Mouse (Mus musculus) limb, embryonic 14.5 days (tissue): Measurements from ENCODE around the gene Krt72. TPM values are rescaled to one million over a fixed set of nuclear protein-coding genes. Genes with fewer than 3 reads are reported as not detected.

Experiments used
- ATAC-seq: fragments of 200-750 bp; cut with Nextera tagmentation; 2 replicates; pipeline ENCODE4 v1.8.0; 2017; ENCODE audit warnings: low read depth, moderate number of reproducible peaks, moderate TSS enrichment; ENCODE audit not compliant: low FRiP score
- DNase-seq: peaks from one replicate; pipeline ENCODE4 v3.0.0-alpha.2; 2015; ENCODE audit warnings: low spot score
- H3K27ac ChIP-seq: fragments of 300-500 bp; sonication (generic); replicated peaks from 2 replicates; pipeline ENCODE4 v1.5.1; 2014; ENCODE audit warnings: low read depth, mild to moderate bottlenecking, low read length, moderate library complexity, mixed read lengths
- H3K27me3 ChIP-seq: fragments of 300-500 bp; sonication (generic); 2 replicates; pipeline ENCODE4 v1.6.1; 2014; ENCODE audit warnings: low read length, mixed read lengths; ENCODE audit not compliant: control insufficient read depth, insufficient read depth
- H3K36me3 ChIP-seq: fragments of 300-500 bp; sonication (generic); 2 replicates; pipeline ENCODE4 v1.6.1; 2014; ENCODE audit warnings: mild to moderate bottlenecking, low read length, moderate library complexity, mixed read lengths; ENCODE audit not compliant: control insufficient read depth, insufficient read depth
- H3K4me1 ChIP-seq: fragments of 300-500 bp; sonication (generic); 2 replicates; pipeline ENCODE4 v1.6.1; 2014; ENCODE audit warnings: antibody characterized with exemption, low read length, mixed read lengths; ENCODE audit not compliant: control insufficient read depth, insufficient read depth
- H3K4me2 ChIP-seq: fragments of 300-500 bp; sonication (generic); replicated peaks from 2 replicates; pipeline ENCODE4 v1.6.1; 2014; ENCODE audit warnings: low read depth, mild to moderate bottlenecking, low read length, moderate library complexity; ENCODE audit not compliant: severe bottlenecking
- H3K4me3 ChIP-seq: fragments of 300-500 bp; sonication (generic); replicated peaks from 2 replicates; pipeline ENCODE4 v1.5.1; 2014; ENCODE audit warnings: low read length
- H3K9ac ChIP-seq: fragments of 300-500 bp; sonication (generic); 2 replicates; pipeline ENCODE4 v1.6.1; 2014; ENCODE audit warnings: mild to moderate bottlenecking, low read depth, low read length, moderate library complexity; ENCODE audit not compliant: severe bottlenecking
- H3K9me3 ChIP-seq: fragments of 300-500 bp; sonication (generic); 2 replicates; pipeline ENCODE4 v1.6.1; 2016; ENCODE audit warnings: low read length; ENCODE audit not compliant: control insufficient read depth
- POLR2A ChIP-seq: fragments of 200-500 bp; IDR thresholded peaks from 2 replicates; pipeline ENCODE4 v1.8.0; 2012; ENCODE audit warnings: inconsistent platforms, mild to moderate bottlenecking, moderate library complexity, borderline replicate concordance; ENCODE audit not compliant: insufficient read depth, insufficient read length; ENCODE audit errors: extremely low read depth
- WGBS: fragments of 180-500 bp; shearing (Covaris S2); extraction: QIAGEN DNeasy Blood & Tissue Kit; methylation state at CpG from one replicate; pipeline ENCODE4 v1.1.7; 2014; 5-methylcytosine and 5-hydroxymethylcytosine counted together
- polyA plus RNA-seq, 2 experiments: library from polyadenylated mRNA; depleted of rRNA in 1 of 2; stranded (reverse) in 1 of 2; unstranded in 1 of 2; fragments of >200 nt; fragmentation: Nextera tagmentation in 1 of 2; extraction: Ambion mirVana in 1 of 2; gene quantifications; 2 replicates each; pipeline versions ENCODE4 v1.2.1 to v1.2.3; 2012 to 2014

The Krt72 gene
- polyA plus RNA-seq, 2 experiments = 0.36 to 1.0 TPM

DNA sequence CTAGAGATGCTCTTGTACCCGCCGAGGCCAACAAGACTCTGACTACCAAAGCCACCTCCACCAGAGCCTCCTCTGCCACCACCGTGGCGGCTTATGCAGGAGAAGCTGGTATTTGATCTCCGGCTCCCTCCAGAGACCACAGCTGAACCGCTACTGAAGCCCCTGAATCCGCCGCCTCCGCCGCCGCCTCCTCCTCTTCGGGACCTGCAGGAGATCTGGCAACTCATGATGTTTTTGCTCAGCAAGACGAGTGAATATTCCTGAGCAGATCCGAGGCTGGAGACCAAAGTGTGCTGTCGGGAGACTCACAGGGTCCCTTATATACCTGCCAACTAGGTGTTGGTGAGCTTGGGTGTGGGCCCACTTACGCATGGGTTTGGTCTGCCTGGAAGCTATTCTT lies 31.6 kb upstream of the Krt72 start, which contains the start of gene Krt2:
Gene Krt2 (minus strand): TSS at position 295 of the 400 bp plus-strand sequence.
- H3K9me3 ChIP-seq = no peaks in the 10 kb centered on the region

DNA sequence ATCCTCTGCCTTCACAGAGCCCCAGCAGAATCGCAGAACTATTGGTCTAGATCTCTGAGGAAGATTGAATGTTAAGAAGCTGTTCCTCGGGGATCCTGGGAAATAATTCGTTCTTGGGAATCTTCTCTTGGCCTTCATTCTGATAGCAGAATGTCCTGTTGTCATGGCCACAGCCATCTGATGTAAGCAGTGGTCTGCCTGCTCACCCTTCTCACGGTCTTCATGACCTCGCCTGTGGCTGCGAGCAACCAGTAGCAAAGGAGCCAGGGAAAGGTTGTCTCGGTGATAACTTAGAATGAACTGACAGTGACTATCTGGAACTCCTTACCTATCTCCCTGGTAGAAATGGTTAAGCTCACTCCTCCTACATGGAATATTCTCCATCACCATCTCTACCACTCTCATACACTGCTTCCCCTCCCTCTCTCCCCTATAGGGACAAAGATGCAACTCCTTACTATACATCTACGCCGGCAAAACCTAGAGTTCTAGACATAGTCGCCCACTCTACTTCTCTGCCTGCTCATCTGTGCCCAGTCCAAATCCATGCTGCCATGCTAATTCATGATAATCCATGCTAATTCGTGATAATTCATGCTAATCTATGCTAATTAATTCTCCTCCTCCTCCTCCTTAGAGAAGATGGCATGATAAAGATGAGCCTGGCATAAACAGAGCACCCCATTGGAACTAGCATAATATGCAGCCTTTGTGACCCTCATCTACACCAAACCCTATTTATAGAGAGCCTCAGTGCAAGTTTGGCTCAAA lies 17.0 kb upstream of the Krt72 start:
- no peaks in the 10 kb centered on the region for H3K4me1 ChIP-seq
- H3K9me3 ChIP-seq = no peaks in the 10 kb centered on the region
- ATAC-seq (no peak), DNase-seq (no peak)
- H3K36me3 ChIP-seq = no peaks in the 10 kb centered on the region
- WGBS = 85% methylated on average over 11 of the region's 11 CpGs
- no peak for TF ChIP-seq POLR2A
- H3K9ac ChIP-seq = no peak overlapping the region
- no peaks in the 10 kb centered on the region for H3K27me3 ChIP-seq
- no peak overlapping the region for H3K4me2 ChIP-seq
- no peak overlapping the region for H3K27ac ChIP-seq
- H3K4me3 ChIP-seq = no peak overlapping the region

More for the DNA sequence above, 31.6 kb upstream of the Krt72 start, which contains the start of gene Krt2:
- H3K4me1 ChIP-seq = no peaks in the 10 kb centered on the region
- no peak for ATAC-seq
- H3K27ac ChIP-seq = no peak within 1 kb of the TSS
- TF ChIP-seq POLR2A = no peak
- H3K4me2 ChIP-seq = no peak within 1 kb of the TSS
- DNase-seq = no peak
- no peaks in the 10 kb centered on the region for H3K36me3 ChIP-seq
- WGBS = 78% methylated on average over 16 of the region's 16 CpGs
- no peak within 1 kb of the TSS for H3K4me3 ChIP-seq
- H3K9ac ChIP-seq = no peak within 1 kb of the TSS
- no peaks in the 10 kb centered on the region for H3K27me3 ChIP-seq

DNA sequence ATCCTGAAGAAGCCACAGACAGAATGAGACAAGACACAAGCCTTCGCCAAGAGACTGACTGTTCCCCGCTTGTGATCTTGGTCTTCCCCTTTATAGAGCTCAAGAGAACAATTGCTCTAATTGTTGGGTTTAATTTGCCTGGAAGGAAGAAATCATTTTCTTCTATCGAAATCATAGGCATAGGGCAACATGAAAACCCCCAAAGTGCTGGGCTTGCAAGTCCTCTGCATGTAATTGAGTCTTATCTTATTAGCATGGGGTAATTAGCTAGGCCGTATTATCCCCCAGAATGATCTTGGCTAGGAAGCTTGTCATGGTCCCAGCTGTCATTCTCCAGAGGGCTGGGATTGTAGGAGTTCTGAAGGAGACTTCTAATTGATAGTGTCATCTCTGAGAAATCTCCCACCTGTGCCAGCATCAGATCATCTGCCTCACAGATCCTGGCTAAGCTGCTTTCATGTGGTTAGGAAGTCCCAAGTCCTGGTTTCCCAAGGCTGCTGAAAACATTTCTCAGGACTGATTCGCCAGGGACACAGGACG lies 16.1 kb upstream of the Krt72 start, which contains the start of gene Krt73:
Gene Krt73 (minus strand): TSS at position 51 of the 540 bp plus-strand sequence.
- ATAC-seq (no peak), DNase-seq (no peak)
- Histone ChIP-seq H3K4me2 (no peak within 1 kb of the TSS), H3K27ac (no peak within 1 kb of the TSS), H3K9ac (no peak within 1 kb of the TSS), H3K36me3 (no peaks in the 10 kb centered on the region), H3K9me3 (no peaks in the 10 kb centered on the region), H3K27me3 (no peaks in the 10 kb centered on the region), H3K4me1 (no peaks in the 10 kb centered on the region), H3K4me3 (no peak within 1 kb of the TSS)
- WGBS = 83% methylated on average over 6 of the region's 6 CpGs
- no peak for TF ChIP-seq POLR2A

DNA sequence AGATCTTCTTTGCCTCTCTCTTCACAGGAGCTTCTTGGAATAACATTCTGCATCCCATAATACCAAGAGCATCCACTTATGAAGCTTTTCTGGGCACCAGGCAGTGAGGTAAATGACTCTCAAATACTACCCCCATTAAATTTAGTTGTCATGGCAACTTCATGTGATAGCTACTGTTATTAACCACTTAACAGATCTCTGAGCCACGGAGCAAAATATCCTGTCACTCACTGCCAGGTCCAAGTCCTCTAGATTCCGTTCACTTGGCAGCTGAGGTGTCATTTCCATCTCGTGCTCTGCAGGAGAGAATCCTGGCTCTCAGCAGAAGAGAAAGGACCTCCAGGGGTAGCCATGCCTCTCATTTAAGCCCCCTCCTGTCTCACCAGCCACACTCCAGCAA lies 4.6 kb upstream of the Krt72 start:
- 6% methylated on average over 3 of the region's 3 CpGs for WGBS
- Histone ChIP-seq H3K9me3 (no peaks in the 10 kb centered on the region), H3K4me3 (no peak overlapping the region), H3K36me3 (no peaks in the 10 kb centered on the region), H3K4me2 (no peak overlapping the region), H3K4me1 (no peaks in the 10 kb centered on the region), H3K9ac (no peak overlapping the region), H3K27ac (no peak overlapping the region), H3K27me3 (no peaks in the 10 kb centered on the region)
- TF ChIP-seq POLR2A = no peak
- DNase-seq (no peak), ATAC-seq (no peak)

DNA sequence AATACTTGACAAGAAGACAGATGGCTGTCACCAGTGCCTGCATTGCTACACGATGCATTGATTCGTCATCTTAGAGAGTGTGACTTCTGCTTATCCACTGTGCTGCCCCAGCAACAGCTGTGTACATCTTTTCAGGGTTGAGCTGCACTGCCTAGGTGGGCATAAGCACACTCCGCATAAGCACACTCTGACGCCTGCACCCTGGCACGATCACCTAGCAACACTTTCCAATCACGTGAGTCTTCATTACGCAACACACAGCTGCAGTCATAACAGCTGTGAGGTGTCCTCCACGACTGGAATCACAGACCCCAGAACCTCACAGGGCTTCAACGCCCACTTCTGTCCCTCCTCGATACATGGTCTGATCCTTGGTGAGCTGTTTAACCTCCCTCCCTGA lies 12.8 kb downstream of the Krt72 start:
- no peaks in the 10 kb centered on the region for H3K27me3 ChIP-seq
- no peak for TF ChIP-seq POLR2A
- no peak overlapping the region for H3K27ac ChIP-seq
- H3K4me2 ChIP-seq = no peak overlapping the region
- DNase-seq (no peak), ATAC-seq (no peak)
- H3K4me3 ChIP-seq = no peak overlapping the region
- 75% methylated on average over 10 of the region's 10 CpGs for WGBS
- H3K9ac ChIP-seq = no peak overlapping the region
- H3K36me3 ChIP-seq = no peaks in the 10 kb centered on the region
- no peaks in the 10 kb centered on the region for H3K9me3 ChIP-seq
- no peaks in the 10 kb centered on the region for H3K4me1 ChIP-seq
